Mouse (Mus musculus): ENCODE data around the gene Npy5r.
A peak's percentile ranks its signal among the peaks of the same experiment; 100 is the strongest.

Npy5r gene

DNA sequence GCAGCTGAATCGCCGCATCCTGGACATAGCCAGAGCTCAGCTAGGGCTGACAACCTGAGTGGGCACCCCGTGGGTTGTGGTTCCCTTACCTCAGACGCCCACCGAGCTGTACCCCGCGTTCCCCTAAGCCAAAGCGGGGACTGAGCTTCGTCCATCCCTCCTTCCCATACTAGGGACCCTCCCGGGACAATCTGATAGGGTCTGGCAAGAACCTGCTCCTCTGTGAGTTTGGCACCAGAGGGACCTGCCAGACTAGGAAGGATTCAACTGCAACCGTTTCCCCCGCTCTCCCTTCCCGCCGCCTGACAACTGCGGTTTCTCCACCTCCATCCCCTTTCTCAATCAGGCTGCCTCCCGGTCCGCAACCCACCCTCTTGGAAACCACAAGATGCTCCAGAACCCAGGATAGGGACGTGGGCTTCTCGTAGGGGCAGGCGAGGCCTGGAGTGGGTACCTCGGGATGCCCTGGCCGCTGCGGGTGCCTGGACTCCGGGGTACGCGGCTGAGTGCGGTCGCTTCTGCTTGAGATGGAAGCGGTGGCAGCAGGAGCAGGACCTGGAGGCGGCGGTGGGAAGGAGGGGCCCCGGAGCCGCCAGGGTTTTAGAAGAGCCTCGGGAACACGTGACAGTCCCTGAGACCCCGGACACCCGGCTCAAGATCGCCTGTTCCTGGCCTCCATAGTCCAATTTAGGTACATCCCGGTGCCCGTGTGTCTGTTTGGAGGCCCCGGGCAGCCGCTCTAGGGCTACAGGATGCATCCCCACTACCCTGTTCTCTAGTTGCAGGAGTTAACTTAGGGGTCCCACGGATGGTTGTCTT, at the start of gene Npy5r:
TSS of gene Npy5r (minus strand) at position 618 of the 819 bp plus-strand sequence.
- peak; percentile 51 for DNase-seq

DNA sequence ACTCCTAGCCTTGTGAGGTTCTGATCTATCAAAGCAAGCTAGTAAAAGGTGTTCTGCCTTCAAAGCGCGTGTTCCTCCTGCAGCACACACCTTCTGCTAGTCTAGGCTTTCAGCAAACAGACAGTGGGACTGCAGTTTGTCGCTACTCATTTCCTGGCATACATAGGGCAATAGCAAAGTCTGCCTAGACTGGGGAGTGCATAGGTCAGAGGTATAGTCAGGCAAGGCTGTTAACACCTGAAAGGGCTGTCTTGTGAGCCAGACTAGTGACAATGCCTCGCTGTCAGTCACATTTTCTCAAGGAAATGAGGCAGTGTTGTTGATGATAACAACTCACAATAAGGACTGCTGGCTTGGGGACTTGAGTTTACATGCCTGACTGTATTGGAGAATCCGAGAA, 44.0 kb upstream of the Npy5r start:
- DNase-seq, result no peak

DNA sequence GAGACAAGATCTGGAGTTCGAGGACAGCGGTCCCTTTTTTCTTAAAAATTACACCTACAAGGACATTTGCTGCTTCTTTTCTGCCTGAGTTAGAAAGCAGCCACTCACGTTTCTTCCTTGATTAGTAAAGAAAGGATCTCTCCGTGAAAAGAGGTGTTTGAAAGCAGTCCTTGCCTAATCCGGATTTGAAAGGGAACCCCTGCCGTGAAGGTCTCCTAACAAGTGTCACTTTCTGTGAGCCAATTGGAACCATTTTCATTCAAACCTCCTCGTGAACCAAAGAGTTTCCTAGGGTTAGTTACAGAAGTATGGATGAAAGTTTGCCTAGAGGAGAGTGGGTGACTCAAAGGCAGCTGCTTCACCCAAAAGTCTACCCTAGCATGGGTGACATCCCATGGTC, 41.5 kb upstream of the Npy5r start:
- no peak for DNase-seq

DNA sequence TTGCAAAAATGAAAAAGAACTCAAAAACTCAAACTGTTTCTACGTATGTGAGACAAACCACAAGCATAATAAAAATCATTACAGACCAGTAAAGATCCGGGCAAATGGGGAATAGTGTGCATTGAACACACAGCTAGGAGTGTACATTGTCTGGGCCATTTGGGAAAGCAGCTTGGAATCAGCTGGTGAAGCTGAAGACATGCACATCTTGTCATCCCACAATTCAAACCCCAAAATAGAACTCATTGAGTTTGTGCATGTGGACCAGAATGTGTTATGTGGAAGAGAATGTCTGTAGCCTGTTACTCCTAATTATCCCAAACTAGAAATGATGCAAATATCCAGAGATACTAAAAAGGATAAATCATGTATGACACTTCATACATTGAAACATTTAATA, 34.9 kb upstream of the Npy5r start:
- peak; percentile 16 for DNase-seq

DNA sequence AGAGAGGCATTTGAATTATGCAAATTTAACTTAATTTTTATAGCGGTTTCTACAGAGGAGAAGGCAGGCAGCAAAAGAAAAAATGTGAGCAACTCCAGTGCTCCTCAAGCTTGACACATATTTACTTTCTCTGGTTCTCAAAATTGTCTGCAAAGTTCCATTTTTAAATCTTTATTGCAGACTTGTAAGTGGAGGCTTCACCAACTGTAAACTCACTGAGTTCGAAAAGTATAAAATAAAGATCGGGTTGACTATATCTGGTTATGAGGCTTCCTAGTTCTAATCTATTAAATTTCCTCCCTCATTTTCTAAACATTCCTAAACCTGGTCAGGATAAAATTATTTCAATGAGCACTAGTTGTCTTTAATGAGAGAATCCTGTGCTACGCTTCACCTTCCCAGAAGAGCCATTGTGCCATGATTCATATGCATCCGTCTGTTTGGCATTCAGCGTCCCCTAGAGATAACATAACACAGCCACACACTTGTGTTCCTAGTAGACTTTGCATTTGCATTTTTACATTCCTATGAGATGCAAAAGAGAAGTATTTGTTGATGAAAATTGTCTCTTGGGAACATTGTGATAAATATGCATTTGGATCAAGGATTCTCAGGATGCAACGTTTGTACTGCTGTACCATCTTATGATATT, 26.5 kb upstream of the Npy5r start:
- no peak for DNase-seq

DNA sequence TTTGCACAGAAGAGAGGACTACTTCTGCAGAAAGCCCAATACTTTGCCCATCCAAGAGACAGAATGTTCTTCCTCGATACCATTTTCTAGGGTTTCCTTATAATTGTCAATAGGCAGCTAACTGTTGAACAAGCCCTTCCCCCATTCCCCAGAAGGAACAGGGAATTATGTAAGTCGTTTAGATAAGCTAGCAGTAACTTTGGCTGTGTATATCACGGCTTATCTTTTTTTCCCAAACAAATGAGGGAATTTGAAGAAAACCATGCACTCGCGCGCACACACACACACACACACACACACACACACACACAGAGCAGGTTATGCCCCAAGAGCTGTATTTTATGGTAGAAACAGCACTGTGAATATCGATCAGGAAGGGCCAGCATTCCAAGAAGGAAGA, 10.9 kb upstream of the Npy5r start:
- no peak for DNase-seq

DNA sequence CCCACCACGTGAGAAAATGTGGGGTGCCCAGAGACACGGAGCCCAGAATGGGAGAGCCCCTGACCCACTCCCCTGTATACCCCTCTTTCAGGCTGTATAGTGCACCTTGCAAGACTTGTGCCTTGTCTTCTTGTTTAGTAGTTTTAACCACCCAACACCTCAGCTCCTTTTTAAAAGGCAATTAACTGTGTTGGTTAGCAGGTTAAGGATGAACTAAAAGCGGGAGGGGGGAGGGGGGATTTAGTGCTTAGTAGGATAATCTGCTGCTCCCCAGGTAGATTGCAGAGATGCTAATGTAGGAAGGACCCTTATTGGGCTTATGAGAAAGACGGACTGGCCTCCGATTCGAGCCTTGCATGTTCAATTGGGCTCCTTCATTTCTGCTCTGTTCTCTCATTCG, 10.1 kb upstream of the Npy5r start:
- no peak for DNase-seq

DNA sequence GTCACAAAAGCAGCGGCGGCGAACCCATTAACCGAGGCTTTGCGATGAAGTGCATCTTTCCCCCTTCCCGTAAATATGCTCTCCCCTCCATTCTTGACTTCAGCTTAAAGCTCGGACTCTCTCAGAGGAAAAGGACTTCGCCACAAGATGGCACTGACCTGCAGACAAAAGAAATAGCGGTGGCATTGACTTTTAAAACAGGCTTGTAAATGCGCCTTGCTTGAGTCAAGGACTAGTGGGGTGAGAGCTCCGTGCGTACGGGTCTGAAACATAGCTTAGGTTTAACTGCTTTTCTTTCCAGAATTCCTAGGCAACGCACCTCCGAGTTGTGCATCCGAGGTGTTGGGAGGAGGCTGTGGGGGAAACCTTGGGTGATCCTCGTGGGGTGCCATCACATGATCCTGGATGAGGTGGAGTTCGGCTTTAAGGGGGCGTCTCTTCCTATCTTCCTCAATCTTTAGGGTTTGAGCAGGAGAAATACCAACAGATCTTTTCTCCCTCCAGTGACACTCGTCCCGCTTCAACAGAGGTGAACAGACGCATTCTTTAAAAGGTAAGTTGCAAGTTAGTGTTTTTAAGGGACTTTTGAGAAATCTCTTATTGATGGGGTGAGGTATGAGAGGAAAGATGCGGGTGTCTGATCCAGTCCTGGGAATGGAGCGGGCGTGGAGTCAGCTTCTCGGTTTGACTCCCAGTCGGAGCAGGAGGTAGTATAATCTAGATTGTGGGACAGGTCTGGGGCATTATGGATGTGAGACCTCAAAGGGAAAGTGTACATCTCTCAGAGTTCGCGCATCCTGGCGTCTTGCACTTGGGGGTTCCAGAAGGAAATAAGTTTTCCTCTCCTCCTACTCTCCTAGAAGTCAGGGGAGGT, 9.3 kb upstream of the Npy5r start, which contains the start of gene Npy1r:
TSS of gene Npy1r (plus strand) at position 223 of the 874 bp plus-strand sequence.
- peak; percentile 68 for DNase-seq

DNA sequence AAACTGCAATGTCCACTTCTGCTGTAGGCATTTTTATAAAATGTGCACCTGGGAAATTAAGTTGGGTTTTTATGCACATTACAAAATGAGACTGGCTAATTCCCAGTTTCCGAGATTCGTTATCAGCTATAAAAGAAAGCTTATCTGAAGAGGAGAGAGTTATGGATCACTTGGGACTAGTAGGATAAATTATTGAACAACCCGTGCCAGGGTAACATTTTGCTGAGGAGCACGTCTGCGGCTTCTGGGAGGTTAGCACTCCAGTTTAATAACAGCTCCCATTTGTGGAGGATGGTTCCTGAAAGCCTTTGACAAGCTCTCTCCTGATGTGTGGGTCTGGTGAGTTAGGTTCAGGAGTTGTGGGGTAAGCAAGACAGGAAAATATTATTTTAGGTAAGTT, 2.5 kb upstream of the Npy5r start:
- no peak for DNase-seq

DNA sequence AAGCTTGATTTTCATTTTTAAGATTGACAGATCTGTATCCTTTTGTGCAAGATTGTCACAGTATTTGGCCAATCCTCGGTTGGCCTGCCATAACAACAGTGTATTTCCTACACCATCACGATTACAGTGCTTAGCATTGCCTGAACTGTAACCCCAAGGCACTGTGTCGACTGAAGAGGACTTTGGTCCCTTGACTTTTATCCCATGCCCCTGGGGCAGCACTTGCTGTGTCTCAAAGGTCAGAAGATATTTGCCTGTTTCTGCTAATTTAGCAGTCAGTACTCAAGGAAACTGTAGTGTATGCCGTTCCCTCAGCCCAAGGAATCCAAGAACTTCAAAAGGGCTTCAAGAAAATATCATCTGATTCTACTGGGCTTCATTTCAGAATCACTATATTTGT, 871 bp upstream of the Npy5r start:
- no peak for DNase-seq

DNA sequence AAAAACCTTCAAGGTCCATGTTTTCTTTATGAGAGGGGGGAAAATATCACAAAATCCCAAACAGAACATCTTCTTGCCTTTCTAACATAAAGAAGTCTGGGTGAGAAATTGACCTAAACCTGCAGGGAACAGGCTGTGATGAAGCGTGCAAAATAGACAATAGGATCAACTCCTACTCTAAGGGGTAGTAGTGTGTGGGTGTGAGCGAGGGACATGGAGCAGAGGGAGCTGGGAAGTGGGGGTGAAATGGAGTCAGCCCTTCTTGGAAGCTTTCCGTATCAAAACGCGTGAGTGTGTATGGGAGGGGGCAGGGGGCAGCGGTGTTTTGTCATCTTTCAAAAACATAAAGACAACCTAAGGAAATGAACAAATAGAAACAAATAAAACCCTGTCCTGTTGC, 467 bp upstream of the Npy5r start:
- DNase-seq, result peak; percentile 22

DNA sequence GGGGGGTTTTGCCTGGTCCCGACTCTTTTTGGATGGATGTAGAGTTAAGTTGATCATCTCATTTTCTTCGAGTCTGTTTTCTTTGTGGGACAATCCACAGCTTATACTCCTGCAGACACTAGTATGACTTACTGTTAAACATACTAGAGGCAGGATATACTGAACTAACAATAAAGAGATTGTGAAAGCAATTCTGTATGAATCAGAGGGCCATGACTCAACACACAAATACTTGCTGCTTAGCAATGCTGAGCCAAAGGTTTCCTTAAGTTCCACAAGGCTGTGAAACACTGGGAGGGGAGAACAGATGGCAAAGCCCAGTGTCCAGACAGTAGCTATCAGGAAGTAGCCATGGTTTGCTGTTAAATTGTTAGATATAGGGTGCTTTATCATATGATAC, 6.7 kb downstream of the Npy5r start:
- no peak for DNase-seq

DNA sequence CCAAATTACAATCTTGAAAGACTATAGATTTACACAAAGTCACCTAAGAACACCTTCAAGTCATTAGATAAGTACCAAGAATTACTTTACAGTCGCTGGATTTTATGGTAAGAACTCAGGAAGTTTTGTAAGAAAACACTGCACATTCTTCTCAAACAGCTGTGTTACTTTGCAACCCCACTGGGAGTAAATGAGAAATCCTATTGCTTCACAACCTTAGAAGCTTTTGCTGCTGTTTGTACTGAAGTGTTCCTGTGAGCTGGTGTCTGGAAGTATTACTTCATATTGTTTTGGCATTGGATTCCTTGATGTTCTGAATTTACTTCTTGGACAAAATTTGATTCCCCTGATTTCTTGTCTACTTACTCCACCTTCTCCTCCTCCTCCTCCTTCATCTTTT, 57.2 kb downstream of the Npy5r start:
- no peak for DNase-seq
